Mouse (Mus musculus): ENCODE measurements around the gene Clp1. TPM values are rescaled to one million over a fixed set of nuclear protein-coding genes. Genes with fewer than 3 reads are reported as not detected.

Gene Clp1
- polyA plus RNA-seq, 1 experiment from 2014 or later, result 34.5 TPM

DNA sequence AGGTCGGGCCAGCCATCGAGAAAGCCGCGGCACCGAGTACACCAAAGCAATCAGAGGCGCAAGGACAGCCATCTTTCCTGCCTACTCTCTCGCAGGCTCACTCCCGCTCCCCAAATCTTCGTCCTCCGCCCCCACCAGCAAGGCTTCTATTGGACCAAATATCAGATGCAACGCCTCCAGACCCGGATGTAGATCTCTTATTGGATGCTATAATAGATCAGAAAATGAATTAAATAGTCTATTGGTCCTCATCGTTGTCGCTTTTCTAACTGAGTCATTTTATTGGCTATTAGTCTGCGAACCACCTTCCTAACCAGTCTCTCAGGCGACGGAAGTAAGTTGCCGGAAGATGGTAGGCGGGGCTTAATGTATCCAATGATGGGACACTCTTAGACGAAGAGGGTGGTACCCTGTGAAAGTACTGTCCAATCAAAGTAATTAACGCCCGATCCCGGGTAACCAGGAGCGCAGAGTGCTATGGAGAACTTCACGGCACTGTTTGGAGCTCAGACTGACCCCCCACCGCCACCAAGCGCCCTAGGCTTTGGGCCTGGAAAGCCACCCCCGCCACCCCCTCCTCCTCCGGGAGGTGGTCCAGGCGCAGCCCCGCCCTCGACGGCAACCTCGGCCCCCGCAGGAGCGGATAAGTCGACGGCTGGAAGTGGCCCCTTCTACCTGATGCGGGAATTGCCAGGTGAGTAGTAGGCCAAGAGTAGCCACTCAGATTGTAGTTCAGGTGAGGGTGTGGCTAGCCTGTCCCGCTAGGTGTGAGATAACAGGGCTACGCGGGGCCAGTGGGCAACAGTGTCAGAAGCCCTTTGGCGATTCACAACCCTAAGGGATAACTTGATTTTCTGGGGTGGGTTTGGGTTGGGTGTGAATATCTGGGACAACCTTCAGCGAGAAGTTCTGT lies 48.9 kb downstream of the Clp1 start, which contains the start of the genes Gm28635 and Med19:
Gene Gm28635 (minus strand): TSS at position 74 of the 913 bp plus-strand sequence.
Gene Med19 (plus strand): TSS at position 435 of the 913 bp plus-strand sequence.
- under 1% methylated on average over 44 of the region's 44 CpGs for WGBS
- peaks cover 31% of the 10 kb centered on the region for H3K36me3 ChIP-seq (ENCODE audit: control insufficient read depth, insufficient read depth, low read length)
- H3K4me3 ChIP-seq (ENCODE audit: low read length), result peak within 1 kb of the TSS; percentile 99

GRCm38 (mm10) chr2:84677270-84677967 lies 49.7 kb downstream of the Clp1 start:
- Histone ChIP-seq H3K9me3 (ENCODE audit: control insufficient read depth, low read length) (no peaks in the 10 kb centered on the region), H3K4me1 (ENCODE audit: control insufficient read depth, insufficient read depth, low read length) (peaks cover 12% of the 10 kb centered on the region; the same call in 1 of the 2 replicates), H3K4me2 (replicated peaks; ENCODE audit: low read depth, low read length) (peak overlapping the region; percentile 72), H3K27me3 (ENCODE audit: control insufficient read depth, insufficient read depth, low read length) (no peaks in the 10 kb centered on the region), H3K9ac (ENCODE audit: low read depth, low read length) (peak overlapping the region; percentile 64), H3K27ac (ENCODE audit: low read depth, low read length) (no peak overlapping the region), H3K36me3 (ENCODE audit: control insufficient read depth, insufficient read depth, low read length) (peaks cover 38% of the 10 kb centered on the region), H3K4me3 (ENCODE audit: low read length) (peak overlapping the region; percentile 99)
- 11% methylated on average over 22 of the region's 22 CpGs for WGBS
- ATAC-seq (ENCODE audit: low FRiP score, low TSS enrichment), result peak; percentile 51

More for the DNA sequence above, 48.9 kb downstream of the Clp1 start, which contains the start of the genes Gm28635 and Med19:
- peak within 1 kb of the TSS; percentile 59; the same call in 1 of the 2 replicates for H3K27ac ChIP-seq (ENCODE audit: low read depth, low read length)
- ATAC-seq (ENCODE audit: low FRiP score, low TSS enrichment), result peak; percentile 100
- H3K4me1 ChIP-seq (ENCODE audit: control insufficient read depth, insufficient read depth, low read length), result peaks cover 12% of the 10 kb centered on the region; the same call in 1 of the 2 replicates
- H3K9me3 ChIP-seq (ENCODE audit: control insufficient read depth, low read length), result no peaks in the 10 kb centered on the region
- H3K27me3 ChIP-seq (ENCODE audit: control insufficient read depth, insufficient read depth, low read length), result no peaks in the 10 kb centered on the region
- peak within 1 kb of the TSS; percentile 81 for H3K4me2 ChIP-seq (replicated peaks; ENCODE audit: low read depth, low read length)
- peak within 1 kb of the TSS; percentile 89 for H3K9ac ChIP-seq (ENCODE audit: low read depth, low read length)

MicroRNAs encoded within 50 kb of the gene (microRNA counts, 519-probe panel; counts per million panel counts)
- microRNA mmu-miR-130a, result 9,161 counts per million, percentile 93 among the panel's probes with 10 or more counts

Small RNAs within 50 kb of the gene (microRNA-seq; reads per million reads assigned to microRNA genes)
- gene Mir130a, result 26,216 reads per million, percentile 97 among the genes with 10 or more reads in this experiment

Other genes starting within 250 kb of the Clp1 start
- gene Ctnnd1, start 76.6 kb downstream of the Clp1 start, polyA plus RNA-seq (2014; fragmentation: Nextera tagmentation; extraction: Ambion mirVana), result 29.1 and 53.6 TPM in 2 replicates
- 0.24 and 0.31 TPM in 2 replicates for gene Btbd18, start 68.3 kb downstream of the Clp1 start, polyA plus RNA-seq (2014; fragmentation: Nextera tagmentation; extraction: Ambion mirVana)
- 404 and 541 TPM in 2 replicates for gene Selenoh, start 56.6 kb downstream of the Clp1 start, polyA plus RNA-seq (2014; fragmentation: Nextera tagmentation; extraction: Ambion mirVana)
- not detected in 2 replicates for gene Gm28635, start 49.3 kb downstream of the Clp1 start, polyA plus RNA-seq (2014; fragmentation: Nextera tagmentation; extraction: Ambion mirVana)
- gene Med19, start 48.9 kb downstream of the Clp1 start, polyA plus RNA-seq (2014; fragmentation: Nextera tagmentation; extraction: Ambion mirVana), result 48.5 and 50.5 TPM in 2 replicates
- gene Tmx2, start 48.2 kb downstream of the Clp1 start, polyA plus RNA-seq (2014; fragmentation: Nextera tagmentation; extraction: Ambion mirVana), result 145 and 163 TPM in 2 replicates
- gene Zdhhc5, start 12.2 kb downstream of the Clp1 start, polyA plus RNA-seq (2014; fragmentation: Nextera tagmentation; extraction: Ambion mirVana), result 41.0 and 48.8 TPM in 2 replicates
- gene Ypel4, start 6.7 kb upstream of the Clp1 start, polyA plus RNA-seq (2014; fragmentation: Nextera tagmentation; extraction: Ambion mirVana), result 10.0 and 10.4 TPM in 2 replicates
- gene Gm19426, start 16.3 kb upstream of the Clp1 start, polyA plus RNA-seq (2014; fragmentation: Nextera tagmentation; extraction: Ambion mirVana), result 5.6 and 14.9 TPM in 2 replicates
- 81.7 and 85.8 TPM in 2 replicates for gene Serping1, start 48.1 kb upstream of the Clp1 start, polyA plus RNA-seq (2014; fragmentation: Nextera tagmentation; extraction: Ambion mirVana)
- 25.3 and 29.0 TPM in 2 replicates for gene Ube2l6, start 71.5 kb upstream of the Clp1 start, polyA plus RNA-seq (2014; fragmentation: Nextera tagmentation; extraction: Ambion mirVana)
- 0.16 and 0.24 TPM in 2 replicates for gene Smtnl1, start 95.3 kb upstream of the Clp1 start, polyA plus RNA-seq (2014; fragmentation: Nextera tagmentation; extraction: Ambion mirVana)
- gene Timm10, start 99.6 kb upstream of the Clp1 start, polyA plus RNA-seq (2014; fragmentation: Nextera tagmentation; extraction: Ambion mirVana), result 65.3 and 79.4 TPM in 2 replicates
- 15.5 and 19.4 TPM in 2 replicates for gene Slc43a1, start 111.5 kb upstream of the Clp1 start, polyA plus RNA-seq (2014; fragmentation: Nextera tagmentation; extraction: Ambion mirVana)
- gene Rtn4rl2, start 159.4 kb upstream of the Clp1 start, polyA plus RNA-seq (2014; fragmentation: Nextera tagmentation; extraction: Ambion mirVana), result 1.6 and 2.1 TPM in 2 replicates
- 41.1 and 53.7 TPM in 2 replicates for gene Slc43a3, start 209.2 kb upstream of the Clp1 start, polyA plus RNA-seq (2014; fragmentation: Nextera tagmentation; extraction: Ambion mirVana)